Mouse (Mus musculus): ENCODE measurements at regions not wholly inside any gene's neighbourhood (a gene's known extent, or its start where the extent isn't known, plus 50 kb on each side); places are given as distances from the start of the nearest gene placed in this dataset.

- TF ChIP-seq CTCF (IDR thresholded peaks at IDR 0.05; ENCODE audit: low read depth) (no peak), EP300 (IDR thresholded peaks at IDR 0.05; ENCODE audit: low read depth) (no peak)
These were observed 327.4 kb upstream of the Dio3 start for GRCm38 (mm10) chr12:109951473-109951872.

All from liver, postnatal 0 days (tissue).